In genomic region chr17:28882810-28883209, GRCm38 (mm10) we compare ENCODE assay signal across 10 mouse cellular contexts. TPM values are rescaled to one million over a fixed set of nuclear protein-coding genes. Genes with fewer than 3 reads are reported as not detected.
DNase-seq lines count a peak whose midpoint lies in the region; ATAC-seq and TF ChIP-seq lines count a peak whose summit lies in the region.
"Had no signal": no experiment of that assay in that cellular context is flagged by ENCODE, and none has a peak within 500 bp of the region (broad histone marks: within the 10 kb centered on the region; RNA-seq: fewer than 3 reads in every experiment).

No protein-coding gene starts in this region.

- no peak for TF ChIP-seq POLR2A in lung, adult 2 months (IDR thresholded peaks at IDR 0.05; ENCODE audit: borderline replicate concordance, extremely low read depth, low read depth, low read length)

- no peak overlapping the region for H3K9ac ChIP-seq in forebrain, embryonic 12.5 days
- H3K9ac ChIP-seq in forebrain, embryonic 16.5 days (replicated peaks; ENCODE audit: low read depth, low read length), result no peak overlapping the region
- no peak overlapping the region for H3K9ac ChIP-seq in hindbrain, embryonic 12.5 days
- no peak overlapping the region for H3K9ac ChIP-seq in midbrain, postnatal 0 days (replicated peaks; ENCODE audit: low read length, poor library complexity, severe bottlenecking)

- peaks cover 26% of the 10 kb centered on the region for H3K27me3 ChIP-seq in forebrain, embryonic 12.5 days
- no peaks in the 10 kb centered on the region for H3K27me3 ChIP-seq in forebrain, embryonic 16.5 days (replicated peaks; ENCODE audit: control insufficient read depth, insufficient read depth, low read length)
- peaks cover 14% of the 10 kb centered on the region; the same call in 1 of the 2 replicates for H3K27me3 ChIP-seq in hindbrain, embryonic 12.5 days
- no peaks in the 10 kb centered on the region for H3K27me3 ChIP-seq in midbrain, postnatal 0 days (ENCODE audit: insufficient read depth, low read length)

- WGBS in forebrain, embryonic 12.5 days, result 61% methylated on average over 8 of the region's 8 CpGs
- 64% methylated on average over 8 of the region's 8 CpGs for WGBS in forebrain, embryonic 16.5 days
- WGBS in lung, adult 2 months, result 35% methylated on average over 8 of the region's 8 CpGs
- WGBS in hindbrain, embryonic 12.5 days, result 61% methylated on average over 8 of the region's 8 CpGs
- WGBS in midbrain, postnatal 0 days, result 58% methylated on average over 8 of the region's 8 CpGs

- ATAC-seq in forebrain, embryonic 12.5 days (ENCODE audit: low FRiP score), result no peak
- no peak for ATAC-seq in forebrain, embryonic 16.5 days
- ATAC-seq in hindbrain, embryonic 12.5 days (ENCODE audit: low FRiP score), result no peak
- no peak for ATAC-seq in midbrain, postnatal 0 days (ENCODE audit: low FRiP score)
- no peak for ATAC-seq in megakaryocyte-erythroid progenitor cell, adult 5-6 weeks (replicated peaks; ENCODE audit: low FRiP score, low TSS enrichment, poor library complexity, severe bottlenecking)

- H3K4me3 ChIP-seq in forebrain, embryonic 12.5 days (replicated peaks), result no peak overlapping the region
- no peak overlapping the region for H3K4me3 ChIP-seq in forebrain, embryonic 16.5 days (replicated peaks; ENCODE audit: low read length)
- no peak overlapping the region for H3K4me3 ChIP-seq in lung, adult 2 months (replicated peaks; ENCODE audit: extremely low read depth, low read depth, low read length)
- no peak overlapping the region for H3K4me3 ChIP-seq in hindbrain, embryonic 12.5 days
- H3K4me3 ChIP-seq in midbrain, postnatal 0 days (ENCODE audit: low read depth, low read length), result no peak overlapping the region

- no peak overlapping the region for H3K27ac ChIP-seq in forebrain, embryonic 12.5 days
- no peak overlapping the region for H3K27ac ChIP-seq in forebrain, embryonic 16.5 days (ENCODE audit: low read length)
- no peak overlapping the region for H3K27ac ChIP-seq in hindbrain, embryonic 12.5 days
- H3K27ac ChIP-seq in midbrain, postnatal 0 days (ENCODE audit: low read depth, low read length), result no peak overlapping the region

- H3K4me1 ChIP-seq in forebrain, embryonic 12.5 days, result peaks cover 5% of the 10 kb centered on the region
- H3K4me1 ChIP-seq in forebrain, embryonic 16.5 days (replicated peaks; ENCODE audit: control insufficient read depth, insufficient read depth, low read length), result peaks cover 6% of the 10 kb centered on the region
- H3K4me1 ChIP-seq in lung, adult 2 months (ENCODE audit: control insufficient read depth, insufficient read depth, low read length), result 0 out of 2 replicates have a peak, but pooled peaks cover 2% of the 10 kb centered on the region
- H3K4me1 ChIP-seq in hindbrain, embryonic 12.5 days, result peaks cover 2% of the 10 kb centered on the region; the same call in 1 of the 2 replicates
- peaks cover 6% of the 10 kb centered on the region; the same call in 1 of the 2 replicates for H3K4me1 ChIP-seq in midbrain, postnatal 0 days (ENCODE audit: insufficient read depth, low read length)

- H3K4me2 ChIP-seq in forebrain, embryonic 12.5 days, result peak overlapping the region; percentile 35
- no peak overlapping the region; the same call in 1 of the 2 replicates for H3K4me2 ChIP-seq in forebrain, embryonic 16.5 days (ENCODE audit: low read length)
- H3K4me2 ChIP-seq in hindbrain, embryonic 12.5 days (replicated peaks), result peak overlapping the region; percentile 36
- H3K4me2 ChIP-seq in midbrain, postnatal 0 days (ENCODE audit: low read depth, low read length, poor library complexity, severe bottlenecking), result peak overlapping the region; percentile 34

- intact Hi-C loops in gastrocnemius, postnatal 36 days (cut with DNase I), result loop anchor here (5.0 kb wide), 2 partner anchors 44 to 121 kb away; no protein-coding TSS in a partner anchor

- H3K9me3 ChIP-seq in forebrain, embryonic 12.5 days, result no peaks in the 10 kb centered on the region
- H3K9me3 ChIP-seq in forebrain, embryonic 16.5 days (ENCODE audit: control insufficient read depth, low read length), result no peaks in the 10 kb centered on the region
- H3K9me3 ChIP-seq in hindbrain, embryonic 12.5 days (replicated peaks), result no peaks in the 10 kb centered on the region
- H3K9me3 ChIP-seq in midbrain, postnatal 0 days (ENCODE audit: low read length), result peaks cover under 1% of the 10 kb centered on the region; the same call in 1 of the 2 replicates

- H3K36me3 ChIP-seq in forebrain, embryonic 12.5 days (replicated peaks), result no peaks in the 10 kb centered on the region
- no peaks in the 10 kb centered on the region for H3K36me3 ChIP-seq in forebrain, embryonic 16.5 days (ENCODE audit: control insufficient read depth, insufficient read depth)
- no peaks in the 10 kb centered on the region for H3K36me3 ChIP-seq in hindbrain, embryonic 12.5 days
- H3K36me3 ChIP-seq in midbrain, postnatal 0 days (ENCODE audit: insufficient read depth, low read length), result no peaks in the 10 kb centered on the region

- DNase-seq in lung, postnatal 10 days, result peak; percentile 25
- DNase-seq in lung, adult 2 months, result no peak
- no peak for DNase-seq in midbrain, postnatal 0 days (ENCODE audit: low spot score)
- DNase-seq in gastrocnemius, postnatal 36 days, result no peak

- no peak for TF ChIP-seq CTCF in lung, adult 2 months (IDR thresholded peaks at IDR 0.05; ENCODE audit: insufficient read depth, low read length)
- peak; percentile 53 for TF ChIP-seq CTCF in midbrain, postnatal 0 days (IDR thresholded peaks at IDR 0.05)

RNA-seq across cellular contexts. Expression of gene Pnpla1, which starts 24.6 kb away (rescaled TPM):
- polyA plus RNA-seq in forebrain, embryonic 12.5 days (2016; fragmentation: Nextera tagmentation; extraction: Ambion mirVana), result not detected in 2 replicates
- not detected in 2 replicates for polyA plus RNA-seq in forebrain, embryonic 16.5 days (2015; fragmentation: Nextera tagmentation; extraction: Ambion mirVana)
- polyA plus RNA-seq in lung, adult 2 months (2012; rRNA removed), result 0.12 and 3.9 TPM in 2 replicates
- polyA plus RNA-seq in hindbrain, embryonic 12.5 days (2016; fragmentation: Nextera tagmentation; extraction: Ambion mirVana), result not detected in 2 replicates
- 0.05 and 0.14 TPM in 2 replicates for total RNA-seq in midbrain, postnatal 0 days (2014; rRNA removed)
- polyA plus RNA-seq in midbrain, postnatal 0 days (2015; fragmentation: Nextera tagmentation; extraction: Ambion mirVana), result 0.07 TPM in 1 of 2 replicates, not detected in the other
- not detected for total RNA-seq in gastrocnemius, postnatal 36 days (2021)
- not detected in 2 replicates for total RNA-seq in megakaryocyte-erythroid progenitor cell, adult 5-6 weeks (2014; fragmentation: Nextera tagmentation)
- total RNA-seq in megakaryocyte-erythroid progenitor cell, adult 5-6 weeks (2017), result not detected in 2 replicates
- total RNA-seq: common myeloid progenitor, adult 5-6 weeks had no signal

RNA-seq across cellular contexts. Expression of gene 4930539E08Rik, which starts 32.3 kb away (rescaled TPM):
- polyA plus RNA-seq in forebrain, embryonic 12.5 days (2016; fragmentation: Nextera tagmentation; extraction: Ambion mirVana), result 0.23 TPM in 2 replicates
- polyA plus RNA-seq in forebrain, embryonic 16.5 days (2015; fragmentation: Nextera tagmentation; extraction: Ambion mirVana), result 0.53 and 1.8 TPM in 2 replicates
- polyA plus RNA-seq in lung, adult 2 months (2012; rRNA removed), result 0.05 and 0.14 TPM in 2 replicates
- polyA plus RNA-seq in hindbrain, embryonic 12.5 days (2016; fragmentation: Nextera tagmentation; extraction: Ambion mirVana), result 0.10 and 0.13 TPM in 2 replicates
- total RNA-seq in midbrain, postnatal 0 days (2014; rRNA removed), result 9.8 and 32.9 TPM in 2 replicates
- polyA plus RNA-seq in midbrain, postnatal 0 days (2015; fragmentation: Nextera tagmentation; extraction: Ambion mirVana), result 4.3 and 4.5 TPM in 2 replicates
- total RNA-seq in gastrocnemius, postnatal 36 days (2021), result not detected
- 0.20 and 0.33 TPM in 2 replicates for total RNA-seq in megakaryocyte-erythroid progenitor cell, adult 5-6 weeks (2014; fragmentation: Nextera tagmentation)
- 0.23 and 0.66 TPM in 2 replicates for total RNA-seq in megakaryocyte-erythroid progenitor cell, adult 5-6 weeks (2017)
- total RNA-seq: adrenal gland, postnatal 14 days had no signal
